Mouse (Mus musculus) cortical plate, adult 2 months (tissue): ENCODE data around the gene Prkce.

Source experiments
- CTCF ChIP-seq: fragments of 200-500 bp; IDR thresholded peaks from 2 replicates; pipeline ENCODE4 v1.5.1; 2011; ENCODE audit warnings: mild to moderate bottlenecking, control low read depth, low read length; ENCODE audit not compliant: insufficient read depth; ENCODE audit errors: extremely low read depth
- POLR2A ChIP-seq: fragments of 200-500 bp; IDR thresholded peaks from 2 replicates; pipeline ENCODE4 v1.6.1; 2011; ENCODE audit warnings: mild to moderate bottlenecking, low read length, control low read depth; ENCODE audit not compliant: insufficient read depth; ENCODE audit errors: extremely low read depth

DNA sequence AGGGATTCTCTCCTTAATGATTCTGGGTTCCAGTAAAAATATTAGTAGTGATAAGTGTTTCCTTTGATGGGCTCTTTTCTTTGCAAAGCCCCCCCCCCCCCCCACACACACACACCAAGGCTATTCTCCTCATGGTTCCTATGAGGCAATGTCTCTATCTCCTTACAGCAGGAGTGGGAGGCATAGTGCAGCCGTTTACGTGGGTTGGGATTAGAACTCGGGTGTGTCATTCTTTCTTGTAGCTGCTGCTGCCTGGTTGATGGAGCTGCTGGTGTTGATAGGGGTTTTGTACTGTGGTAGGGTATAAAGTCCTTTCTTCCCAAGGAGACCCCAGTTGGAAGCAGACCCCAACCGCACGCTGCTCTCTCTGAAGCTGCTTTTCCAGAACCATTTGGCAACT is 224.9 kb downstream of the Prkce start:
- no peak for TF ChIP-seq CTCF
- TF ChIP-seq POLR2A = no peak
